Mouse (Mus musculus) lung, adult 2 months (tissue): ENCODE measurements around the gene Asb7.

ENCODE experiments used
- CTCF ChIP-seq: fragments of 200-500 bp; IDR thresholded peaks from 2 replicates; pipeline ENCODE4 v1.5.1; 2011; ENCODE audit warnings: mild to moderate bottlenecking, low read length, control low read depth; ENCODE audit not compliant: insufficient read depth
- POLR2A ChIP-seq: fragments of 200-500 bp; IDR thresholded peaks from 2 replicates; pipeline ENCODE4 v1.6.1; 2011; ENCODE audit warnings: low read depth, mild to moderate bottlenecking, control low read depth, low read length, borderline replicate concordance; ENCODE audit errors: extremely low read depth

GRCm38 (mm10) chr7:66630154-66630800 is 59.1 kb downstream of the Asb7 start:
- TF ChIP-seq POLR2A (no peak), CTCF (no peak)
